Mouse (Mus musculus) midbrain, embryonic 11.5 days (tissue): ENCODE data around the gene BC004004. TPM values are rescaled to one million over a fixed set of nuclear protein-coding genes. Genes with fewer than 3 reads are reported as not detected.
"Not testable (repeated sequence)": the region's sequence is repeated elsewhere in the genome, so short reads cannot be mapped to it uniquely, and the experiment has no call there.

Source experiments
- ATAC-seq: fragments of 200-750 bp; cut with Nextera tagmentation; 2 replicates; pipeline ENCODE4 v1.8.0; 2017; ENCODE audit warnings: moderate TSS enrichment, moderate library complexity; ENCODE audit not compliant: low FRiP score
- DNase-seq: peaks from one replicate; pipeline ENCODE4 v3.0.0; 2015; ENCODE audit warnings: low spot score; ENCODE audit errors: missing footprints
- H3K27ac ChIP-seq: fragments of 300-500 bp; sonication (generic); 2 replicates; pipeline ENCODE4 v1.5.1; 2014; ENCODE audit warnings: low read depth, low read length
- H3K27me3 ChIP-seq: fragments of 300-500 bp; sonication (generic); 2 replicates; pipeline ENCODE4 v1.6.1; 2014; ENCODE audit warnings: mild to moderate bottlenecking, low read length, moderate library complexity, mixed read lengths; ENCODE audit not compliant: control insufficient read depth, insufficient read depth
- H3K36me3 ChIP-seq: fragments of 300-500 bp; sonication (generic); 2 replicates; pipeline ENCODE4 v1.6.1; 2014; ENCODE audit warnings: mild to moderate bottlenecking, low read length, moderate library complexity, mixed read lengths; ENCODE audit not compliant: control insufficient read depth, insufficient read depth
- H3K4me1 ChIP-seq: fragments of 300-500 bp; sonication (generic); 2 replicates; pipeline ENCODE4 v1.6.1; 2014; ENCODE audit warnings: low read length; ENCODE audit not compliant: control insufficient read depth, insufficient read depth
- H3K4me2 ChIP-seq: fragments of 300-500 bp; sonication (generic); 2 replicates; pipeline ENCODE4 v1.6.1; 2014; ENCODE audit warnings: mild to moderate bottlenecking, moderate library complexity
- H3K4me3 ChIP-seq: fragments of 300-500 bp; sonication (generic); 2 replicates; pipeline ENCODE4 v1.5.1; 2014; ENCODE audit warnings: low read depth, low read length
- H3K9ac ChIP-seq: fragments of 300-500 bp; sonication (generic); 2 replicates; pipeline ENCODE4 v1.6.1; 2014; ENCODE audit warnings: low read length
- H3K9me3 ChIP-seq: fragments of 300-500 bp; sonication (generic); 2 replicates; pipeline ENCODE4 v1.6.1; 2016; ENCODE audit warnings: low read length; ENCODE audit not compliant: control insufficient read depth
- WGBS: fragments of 180-500 bp; shearing (Covaris S2); extraction: QIAGEN DNeasy Blood & Tissue Kit; methylation state at CpG from one replicate; pipeline ENCODE4 v1.1.7; 2014; 5-methylcytosine and 5-hydroxymethylcytosine counted together
- polyA plus RNA-seq: library from polyadenylated mRNA; unstranded; fragments of >200 nt; fragmentation: Nextera tagmentation; extraction: Ambion mirVana; gene quantifications from 2 replicates; pipeline ENCODE4 v1.2.1, GENCODE M21; 2014

BC004004 gene
- polyA plus RNA-seq, 1 experiment from 2014 or later: 68.4 TPM

GRCm38 (mm10) chr17:29246602-29247001 lies 22.0 kb upstream of the BC004004 start:
- DNase-seq (peak; percentile 95), ATAC-seq (peak; percentile 34; the same call in 1 of the 2 replicates)
- H3K4me2 ChIP-seq: no peak overlapping the region
- no peaks in the 10 kb centered on the region for H3K27me3 ChIP-seq
- no peak overlapping the region for H3K27ac ChIP-seq
- no peak overlapping the region for H3K9ac ChIP-seq
- WGBS: 30% methylated on average over 5 of the region's 5 CpGs
- peaks cover 15% of the 10 kb centered on the region for H3K4me1 ChIP-seq
- no peaks in the 10 kb centered on the region for H3K9me3 ChIP-seq
- H3K4me3 ChIP-seq: no peak overlapping the region
- H3K36me3 ChIP-seq: peaks cover 7% of the 10 kb centered on the region; the same call in 1 of the 2 replicates

GRCm38 (mm10) chr17:29247881-29248280 lies 20.7 kb upstream of the BC004004 start:
- WGBS: 87% methylated on average over 13 of the region's 13 CpGs
- Histone ChIP-seq H3K36me3 (peaks cover 7% of the 10 kb centered on the region; the same call in 1 of the 2 replicates), H3K4me1 (peaks cover 15% of the 10 kb centered on the region), H3K4me3 (no peak overlapping the region), H3K27me3 (no peaks in the 10 kb centered on the region), H3K9me3 (no peaks in the 10 kb centered on the region), H3K27ac (no peak overlapping the region), H3K4me2 (no peak overlapping the region), H3K9ac (no peak overlapping the region)
- DNase-seq: no peak
- ATAC-seq: no peak

GRCm38 (mm10) chr17:29249512-29249911 lies 19.1 kb upstream of the BC004004 start:
- ATAC-seq: no peak
- Histone ChIP-seq H3K27me3 (no peaks in the 10 kb centered on the region), H3K9ac (no peak overlapping the region), H3K27ac (no peak overlapping the region), H3K4me1 (peaks cover 10% of the 10 kb centered on the region), H3K4me2 (no peak overlapping the region), H3K9me3 (no peaks in the 10 kb centered on the region), H3K4me3 (no peak overlapping the region), H3K36me3 (peaks cover 7% of the 10 kb centered on the region; the same call in 1 of the 2 replicates)
- 64% methylated on average over 9 of the region's 9 CpGs for WGBS
- DNase-seq: peak; percentile 87

- ATAC-seq, H3K9ac ChIP-seq: not testable (repeated sequence)
- 93% methylated on average over 14 of the region's 14 CpGs for WGBS
Measured at GRCm38 (mm10) chr17:29251006-29251405, 17.6 kb upstream of the BC004004 start.

GRCm38 (mm10) chr17:29251608-29252390 lies 16.8 kb upstream of the BC004004 start:
- no peak overlapping the region for H3K27ac ChIP-seq
- H3K9me3 ChIP-seq: no peaks in the 10 kb centered on the region
- no peak overlapping the region for H3K9ac ChIP-seq
- peaks cover 7% of the 10 kb centered on the region; the same call in 1 of the 2 replicates for H3K36me3 ChIP-seq
- no peaks in the 10 kb centered on the region for H3K27me3 ChIP-seq
- H3K4me2 ChIP-seq: no peak overlapping the region
- H3K4me3 ChIP-seq: no peak overlapping the region
- DNase-seq (no peak), ATAC-seq (no peak)
- WGBS: 91% methylated on average over 15 of the region's 15 CpGs
- no peaks in the 10 kb centered on the region for H3K4me1 ChIP-seq

More at GRCm38 (mm10) chr17:29251006-29251405, 17.6 kb upstream of the BC004004 start:
- H3K27ac ChIP-seq, H3K27me3 ChIP-seq, H3K4me2 ChIP-seq, H3K4me1 ChIP-seq, H3K4me3 ChIP-seq, H3K36me3 ChIP-seq, H3K9me3 ChIP-seq, DNase-seq: not testable (repeated sequence)

- Histone ChIP-seq H3K4me1 (no peaks in the 10 kb centered on the region), H3K9me3 (no peaks in the 10 kb centered on the region), H3K4me2 (no peak overlapping the region), H3K27ac (no peak overlapping the region), H3K36me3 (peaks cover 13% of the 10 kb centered on the region), H3K4me3 (no peak overlapping the region), H3K27me3 (no peaks in the 10 kb centered on the region), H3K9ac (no peak overlapping the region)
- no peak for DNase-seq
- WGBS: 82% methylated on average over 2 of the region's 2 CpGs
- ATAC-seq: no peak
Measured at GRCm38 (mm10) chr17:29253236-29253635, 15.4 kb upstream of the BC004004 start.

GRCm38 (mm10) chr17:29253684-29254083 lies 14.9 kb upstream of the BC004004 start:
- WGBS: 93% methylated on average over 9 of the region's 9 CpGs
- Histone ChIP-seq H3K36me3 (peaks cover 18% of the 10 kb centered on the region), H3K4me3 (no peak overlapping the region), H3K9me3 (no peaks in the 10 kb centered on the region), H3K4me1 (no peaks in the 10 kb centered on the region), H3K9ac (no peak overlapping the region), H3K27ac (no peak overlapping the region), H3K27me3 (no peaks in the 10 kb centered on the region), H3K4me2 (no peak overlapping the region)
- ATAC-seq (no peak), DNase-seq (no peak)

- not testable (repeated sequence) for H3K4me3 ChIP-seq, ATAC-seq, DNase-seq, H3K27me3 ChIP-seq, H3K4me2 ChIP-seq, H3K4me1 ChIP-seq, H3K9ac ChIP-seq, H3K9me3 ChIP-seq, H3K27ac ChIP-seq
- H3K36me3 ChIP-seq: peaks cover 18% of the 10 kb centered on the region
- 93% methylated on average over 6 of the region's 6 CpGs for WGBS
Measured at GRCm38 (mm10) chr17:29254784-29255183, 13.8 kb upstream of the BC004004 start.

GRCm38 (mm10) chr17:29256507-29256906 lies 12.1 kb upstream of the BC004004 start:
- Histone ChIP-seq H3K9me3 (no peaks in the 10 kb centered on the region), H3K27me3 (no peaks in the 10 kb centered on the region), H3K4me2 (no peak overlapping the region), H3K4me1 (peaks cover 2% of the 10 kb centered on the region; the same call in 1 of the 2 replicates), H3K4me3 (no peak overlapping the region), H3K36me3 (peaks cover 14% of the 10 kb centered on the region), H3K9ac (no peak overlapping the region), H3K27ac (no peak overlapping the region)
- no peak for ATAC-seq
- 79% methylated on average over 6 of the region's 6 CpGs for WGBS
- DNase-seq: no peak
